Mouse (Mus musculus): Measurements from ENCODE around the gene Cep95. TPM values are rescaled to one million over a fixed set of nuclear protein-coding genes. Genes with fewer than 3 reads are reported as not detected.

Gene Cep95
- polyA plus RNA-seq, 1 experiment from 2014 or later, result 23.6 TPM

- H3K36me3 ChIP-seq, result peaks cover 74% of the 10 kb centered on the region
- no peak for ATAC-seq (ENCODE audit: insufficient number of reproducible peaks, low FRiP score, low TSS enrichment, low read depth)
Measured at GRCm38 (mm10) chr11:106824403-106824802, 35.4 kb downstream of the Cep95 start.

GRCm38 (mm10) chr11:106828079-106828478, 39.0 kb downstream of the Cep95 start:
- H3K9me3 ChIP-seq (replicated peaks), result no peaks in the 10 kb centered on the region
- H3K4me1 ChIP-seq, result no peaks in the 10 kb centered on the region
- H3K4me2 ChIP-seq (replicated peaks), result no peak overlapping the region
- H3K27me3 ChIP-seq, result no peaks in the 10 kb centered on the region
- no peak overlapping the region for H3K9ac ChIP-seq
- H3K27ac ChIP-seq (replicated peaks), result no peak overlapping the region
- 91% methylated on average over 7 of the region's 7 CpGs for WGBS
- peaks cover 68% of the 10 kb centered on the region for H3K36me3 ChIP-seq
- no peak for ATAC-seq (ENCODE audit: insufficient number of reproducible peaks, low FRiP score, low TSS enrichment, low read depth)
- H3K4me3 ChIP-seq (replicated peaks), result no peak overlapping the region

More at GRCm38 (mm10) chr11:106824403-106824802, 35.4 kb downstream of the Cep95 start:
- WGBS, result 91% methylated on average over 10 of the region's 10 CpGs
- H3K4me1 ChIP-seq, result peaks cover 7% of the 10 kb centered on the region; the same call in 1 of the 2 replicates
- H3K9ac ChIP-seq, result no peak overlapping the region
- H3K27ac ChIP-seq (replicated peaks), result no peak overlapping the region
- no peaks in the 10 kb centered on the region for H3K9me3 ChIP-seq (replicated peaks)
- no peak overlapping the region for H3K4me2 ChIP-seq (replicated peaks)
- H3K27me3 ChIP-seq, result no peaks in the 10 kb centered on the region
- H3K4me3 ChIP-seq (replicated peaks), result no peak overlapping the region

GRCm38 (mm10) chr11:106842002-106842401, 53.0 kb downstream of the Cep95 start:
- H3K36me3 ChIP-seq, result peaks cover 49% of the 10 kb centered on the region
- ATAC-seq (ENCODE audit: insufficient number of reproducible peaks, low FRiP score, low TSS enrichment, low read depth), result no peak
- WGBS, result 81% methylated on average over 3 of the region's 3 CpGs
- H3K4me2 ChIP-seq (replicated peaks), result no peak overlapping the region
- H3K9me3 ChIP-seq (replicated peaks), result no peaks in the 10 kb centered on the region
- H3K4me3 ChIP-seq (replicated peaks), result no peak overlapping the region
- H3K9ac ChIP-seq, result no peak overlapping the region
- H3K27ac ChIP-seq (replicated peaks), result no peak overlapping the region
- H3K4me1 ChIP-seq, result 0 out of 2 replicates have a peak, but pooled peaks cover 4% of the 10 kb centered on the region
- no peaks in the 10 kb centered on the region for H3K27me3 ChIP-seq

- no peak overlapping the region for H3K4me2 ChIP-seq (replicated peaks)
- 45% methylated on average over 2 of the region's 2 CpGs for WGBS
- H3K36me3 ChIP-seq, result peaks cover 29% of the 10 kb centered on the region
- ATAC-seq (ENCODE audit: insufficient number of reproducible peaks, low FRiP score, low TSS enrichment, low read depth), result no peak
- no peak overlapping the region for H3K27ac ChIP-seq (replicated peaks)
- H3K9me3 ChIP-seq (replicated peaks), result no peaks in the 10 kb centered on the region
- no peaks in the 10 kb centered on the region for H3K4me1 ChIP-seq
- no peaks in the 10 kb centered on the region for H3K27me3 ChIP-seq
- no peak overlapping the region for H3K4me3 ChIP-seq (replicated peaks)
- H3K9ac ChIP-seq, result no peak overlapping the region
Measured at GRCm38 (mm10) chr11:106851438-106851837, 62.4 kb downstream of the Cep95 start.

Small RNA genes within 50 kb of the gene (microRNA-seq; reads per million reads assigned to microRNA genes)
- gene Gm25994 (ENCODE audit: borderline number of aligned reads) (not detected), gene Mir3064 (ENCODE audit: borderline number of aligned reads) (8.4 reads per million, percentile 27 among the genes with 10 or more reads in this experiment)

Other genes starting within 250 kb of the Cep95 start
- gene Tex2, start 175.8 kb upstream of the Cep95 start, polyA plus RNA-seq (2015; fragmentation: Nextera tagmentation; extraction: Ambion mirVana), result 11.7 and 11.9 TPM in 2 replicates
- gene Pecam1, start 38.6 kb upstream of the Cep95 start, polyA plus RNA-seq (2015; fragmentation: Nextera tagmentation; extraction: Ambion mirVana), result 43.6 and 43.7 TPM in 2 replicates
- gene Milr1, start 38.0 kb upstream of the Cep95 start, polyA plus RNA-seq (2015; fragmentation: Nextera tagmentation; extraction: Ambion mirVana), result 2.6 and 3.0 TPM in 2 replicates
- 12.7 and 13.8 TPM in 2 replicates for gene Polg2, start 9.7 kb upstream of the Cep95 start, polyA plus RNA-seq (2015; fragmentation: Nextera tagmentation; extraction: Ambion mirVana)
- gene Ddx5, start 67 bp upstream of the Cep95 start, polyA plus RNA-seq (2015; fragmentation: Nextera tagmentation; extraction: Ambion mirVana), result 297 and 314 TPM in 2 replicates
- gene Smurf2, start 131.5 kb downstream of the Cep95 start, polyA plus RNA-seq (2015; fragmentation: Nextera tagmentation; extraction: Ambion mirVana), result 13.1 and 13.2 TPM in 2 replicates
- gene Kpna2, start 210.3 kb downstream of the Cep95 start, polyA plus RNA-seq (2015; fragmentation: Nextera tagmentation; extraction: Ambion mirVana), result 244 and 280 TPM in 2 replicates
- 4.7 and 5.0 TPM in 2 replicates for gene 1810010H24Rik, start 236.4 kb downstream of the Cep95 start, polyA plus RNA-seq (2015; fragmentation: Nextera tagmentation; extraction: Ambion mirVana)